Mouse (Mus musculus): ENCODE data around the gene Zbtb14.
A peak's percentile ranks its signal among the peaks of the same experiment; 100 is the strongest.

DNA sequence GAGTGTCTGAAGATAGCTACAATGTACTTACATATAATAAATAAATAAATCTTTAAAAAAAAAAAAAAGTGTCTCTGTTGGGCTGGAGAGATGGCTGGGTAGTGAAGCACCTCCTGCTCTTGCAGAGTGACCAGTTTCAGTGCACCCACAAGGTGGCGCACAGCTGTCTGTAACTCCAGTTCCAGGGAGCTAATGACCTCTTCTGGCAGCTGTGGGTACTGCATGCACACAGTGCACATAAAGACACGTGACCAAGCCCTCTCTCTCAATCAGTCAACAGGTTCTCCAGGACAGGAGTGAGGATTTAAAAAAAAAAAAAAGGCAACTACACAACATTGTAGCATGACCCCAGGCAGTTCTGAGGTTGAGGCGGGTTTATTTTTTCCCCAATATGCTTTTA, 17.8 kb upstream of the Zbtb14 start:
- TF ChIP-seq CTCF (IDR thresholded peaks at IDR 0.05; ENCODE audit: low read depth) (peak; percentile 69), EP300 (optimal IDR thresholded peaks at IDR 0.05) (no peak)

Measured in stomach, postnatal 0 days (tissue).